Mouse (Mus musculus): Measurements from ENCODE around the gene Crlf1. TPM values are rescaled to one million over a fixed set of nuclear protein-coding genes. Genes with fewer than 3 reads are reported as not detected.

Gene Crlf1
- polyA plus RNA-seq, 1 experiment from 2014 or later, result 98.7 TPM

DNA sequence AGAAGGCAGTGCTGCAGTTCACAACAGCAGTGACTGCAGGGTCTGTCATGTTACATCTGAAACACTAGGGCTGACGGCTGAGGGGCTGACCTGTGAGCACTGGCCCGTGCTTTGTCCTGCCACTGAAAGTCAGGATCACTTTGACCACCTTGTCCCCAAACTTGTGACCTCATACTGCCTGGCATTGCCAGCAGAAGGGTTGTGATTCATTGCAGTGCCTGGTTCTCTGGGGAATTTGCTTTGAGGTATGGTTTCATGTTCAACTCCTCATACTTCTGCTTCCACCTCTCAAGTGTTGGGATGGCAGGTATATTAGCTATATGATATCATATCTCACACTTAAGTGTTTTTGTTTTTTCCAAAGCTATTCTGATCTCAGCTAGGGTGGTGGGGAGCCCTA, 42.7 kb downstream of the Crlf1 start:
- Histone ChIP-seq H3K27me3 (replicated peaks; ENCODE audit: insufficient read depth, low read length) (no peaks in the 10 kb centered on the region), H3K4me2 (replicated peaks; ENCODE audit: low read depth, low read length) (no peak overlapping the region), H3K27ac (ENCODE audit: low read length) (no peak overlapping the region), H3K36me3 (ENCODE audit: insufficient read depth, low read length) (peaks cover 24% of the 10 kb centered on the region), H3K9me3 (ENCODE audit: low read length) (no peaks in the 10 kb centered on the region), H3K4me1 (ENCODE audit: insufficient read depth, low read depth, low read length) (peaks cover 6% of the 10 kb centered on the region; the same call in 1 of the 2 replicates), H3K9ac (replicated peaks; ENCODE audit: low read depth) (no peak overlapping the region), H3K4me3 (ENCODE audit: low read depth, low read length) (no peak overlapping the region)
- DNase-seq (ENCODE audit: low spot score), result no peak
- TF ChIP-seq EP300 (IDR thresholded peaks at IDR 0.05) (no peak), CTCF (IDR thresholded peaks at IDR 0.05) (no peak)
- 71% methylated on average over 2 of the region's 2 CpGs for WGBS
- no peak for ATAC-seq

DNA sequence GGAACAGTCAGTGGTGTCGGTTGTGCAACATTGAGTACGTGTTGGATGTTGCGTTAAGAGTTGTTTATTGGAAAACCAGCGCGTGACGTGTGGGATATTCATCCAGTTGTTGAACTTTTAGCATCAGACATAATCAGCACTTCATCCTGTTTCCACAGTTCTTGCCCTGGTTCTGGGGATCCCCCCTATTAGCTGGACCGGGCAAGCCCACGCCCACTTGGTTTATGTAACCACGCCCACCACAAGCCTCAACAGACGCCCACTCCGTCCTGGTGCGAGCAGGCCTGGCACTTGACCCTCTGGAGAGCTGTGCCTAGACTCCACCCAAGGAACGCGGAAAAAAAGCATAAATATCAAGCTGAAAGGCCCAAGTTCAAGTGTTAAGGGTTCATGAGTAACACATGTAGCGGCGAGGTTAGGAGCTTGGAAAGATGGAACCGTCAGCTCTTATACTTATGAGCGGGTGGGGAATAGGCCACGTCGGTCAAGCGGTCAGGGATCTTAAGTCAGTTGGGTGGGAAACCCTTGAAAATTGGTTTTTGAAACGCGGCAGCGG, 45.1 kb downstream of the Crlf1 start:
- ATAC-seq (peak; percentile 38), DNase-seq (ENCODE audit: low spot score) (peak; percentile 95)
- WGBS, result 8% methylated on average over 24 of the region's 24 CpGs
- peak overlapping the region; percentile 95 for H3K27ac ChIP-seq (ENCODE audit: low read length)
- peak overlapping the region; percentile 85 for H3K4me2 ChIP-seq (replicated peaks; ENCODE audit: low read depth, low read length)
- H3K9me3 ChIP-seq (ENCODE audit: low read length), result no peaks in the 10 kb centered on the region
- peaks cover 6% of the 10 kb centered on the region for H3K4me1 ChIP-seq (ENCODE audit: insufficient read depth, low read depth, low read length)
- H3K27me3 ChIP-seq (replicated peaks; ENCODE audit: insufficient read depth, low read length), result no peaks in the 10 kb centered on the region
- TF ChIP-seq EP300 (IDR thresholded peaks at IDR 0.05) (peak; percentile 64), CTCF (IDR thresholded peaks at IDR 0.05) (no peak)
- 0 out of 2 replicates have a peak, but pooled peaks cover 8% of the 10 kb centered on the region for H3K36me3 ChIP-seq (ENCODE audit: insufficient read depth, low read length)
- H3K9ac ChIP-seq (replicated peaks; ENCODE audit: low read depth), result peak overlapping the region; percentile 27
- peak overlapping the region; percentile 90 for H3K4me3 ChIP-seq (ENCODE audit: low read depth, low read length)

DNA sequence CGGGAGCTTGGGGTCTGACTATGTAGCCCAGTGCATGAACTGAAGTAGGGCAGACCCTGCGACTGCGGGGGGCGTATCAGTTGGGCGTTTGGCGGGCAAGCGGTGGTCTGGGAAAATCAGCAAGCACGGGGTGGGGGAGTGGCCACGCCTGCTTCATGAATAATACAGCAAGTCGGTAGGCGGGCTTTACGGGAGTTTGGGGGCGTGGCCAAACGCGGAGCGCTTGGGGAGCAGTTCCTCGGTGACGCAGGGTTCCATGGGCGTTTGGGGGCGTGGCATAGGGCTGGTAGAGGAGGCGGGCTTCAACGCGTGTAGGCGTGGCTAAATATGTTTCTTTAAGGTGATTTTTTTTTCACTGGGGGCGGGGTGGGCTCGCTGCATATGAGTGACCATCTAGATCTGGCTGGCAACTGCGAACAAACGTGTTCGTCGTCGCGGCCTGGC, 45.7 kb downstream of the Crlf1 start:
- Histone ChIP-seq H3K27ac (ENCODE audit: low read length) (peak overlapping the region; percentile 95), H3K9ac (replicated peaks; ENCODE audit: low read depth) (peak overlapping the region; percentile 27), H3K4me1 (ENCODE audit: insufficient read depth, low read depth, low read length) (peaks cover 11% of the 10 kb centered on the region), H3K36me3 (ENCODE audit: insufficient read depth, low read length) (0 out of 2 replicates have a peak, but pooled peaks cover 8% of the 10 kb centered on the region), H3K9me3 (ENCODE audit: low read length) (no peaks in the 10 kb centered on the region), H3K4me2 (replicated peaks; ENCODE audit: low read depth, low read length) (peak overlapping the region; percentile 85), H3K27me3 (replicated peaks; ENCODE audit: insufficient read depth, low read length) (no peaks in the 10 kb centered on the region), H3K4me3 (ENCODE audit: low read depth, low read length) (peak overlapping the region; percentile 90)
- ATAC-seq, result peak; percentile 76
- TF ChIP-seq EP300 (IDR thresholded peaks at IDR 0.05), result no peak
- no peak for TF ChIP-seq CTCF (IDR thresholded peaks at IDR 0.05)
- 1% methylated on average over 32 of the region's 32 CpGs for WGBS
- peak; percentile 99 for DNase-seq (ENCODE audit: low spot score)

DNA sequence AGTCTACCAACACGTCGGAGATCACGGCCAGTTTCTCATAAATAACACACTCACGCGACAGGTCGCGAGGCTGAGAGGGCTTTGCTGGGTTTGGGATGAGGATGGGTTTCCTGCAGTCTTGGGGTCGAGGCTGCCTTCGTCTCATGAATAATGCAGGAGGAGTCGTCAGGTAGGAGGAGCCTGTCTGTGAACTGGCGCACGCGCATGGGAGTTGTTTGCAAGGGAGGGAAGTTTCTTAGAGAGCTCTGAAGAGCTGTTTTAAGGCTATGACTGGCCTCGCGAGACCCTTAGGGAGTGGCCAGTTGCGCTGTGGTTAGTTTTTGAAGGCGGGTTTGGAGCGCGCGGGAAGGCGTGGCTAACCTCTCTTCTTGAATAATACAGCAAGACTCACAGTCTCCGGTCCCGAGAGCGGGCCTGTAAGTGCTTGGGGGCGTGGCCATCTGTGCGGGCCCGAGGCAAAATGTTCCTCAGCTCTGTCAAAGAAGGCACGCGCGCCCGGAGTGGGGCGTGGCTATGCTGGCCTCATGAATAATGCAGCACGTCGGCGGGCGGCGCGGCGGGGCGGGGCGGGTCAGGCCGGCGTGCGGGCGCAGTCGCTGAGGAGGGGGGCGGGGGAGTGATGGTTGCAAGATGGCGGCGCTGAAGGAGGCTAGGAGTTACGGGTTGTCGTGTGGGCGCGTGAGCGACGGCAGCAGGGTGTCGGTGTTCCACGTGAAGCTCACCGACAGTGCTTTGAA, 46.3 kb downstream of the Crlf1 start, which contains the start of gene Ell:
TSS of gene Ell (plus strand) at position 381 of the 737 bp plus-strand sequence.
- peak within 1 kb of the TSS; percentile 95 for H3K27ac ChIP-seq (ENCODE audit: low read length)
- DNase-seq (ENCODE audit: low spot score) (peak; percentile 100), ATAC-seq (peak; percentile 86)
- 0 out of 2 replicates have a peak, but pooled peaks cover 8% of the 10 kb centered on the region for H3K36me3 ChIP-seq (ENCODE audit: insufficient read depth, low read length)
- H3K27me3 ChIP-seq (replicated peaks; ENCODE audit: insufficient read depth, low read length), result no peaks in the 10 kb centered on the region
- peak within 1 kb of the TSS; percentile 87 for H3K9ac ChIP-seq (replicated peaks; ENCODE audit: low read depth)
- peak within 1 kb of the TSS; percentile 85 for H3K4me2 ChIP-seq (replicated peaks; ENCODE audit: low read depth, low read length)
- WGBS, result 2% methylated on average over 55 of the region's 58 CpGs
- no peak for TF ChIP-seq EP300 (IDR thresholded peaks at IDR 0.05)
- TF ChIP-seq CTCF (IDR thresholded peaks at IDR 0.05), result no peak
- H3K4me1 ChIP-seq (ENCODE audit: insufficient read depth, low read depth, low read length), result peaks cover 17% of the 10 kb centered on the region
- peak within 1 kb of the TSS; percentile 90 for H3K4me3 ChIP-seq (ENCODE audit: low read depth, low read length)
- no peaks in the 10 kb centered on the region for H3K9me3 ChIP-seq (ENCODE audit: low read length)

DNA sequence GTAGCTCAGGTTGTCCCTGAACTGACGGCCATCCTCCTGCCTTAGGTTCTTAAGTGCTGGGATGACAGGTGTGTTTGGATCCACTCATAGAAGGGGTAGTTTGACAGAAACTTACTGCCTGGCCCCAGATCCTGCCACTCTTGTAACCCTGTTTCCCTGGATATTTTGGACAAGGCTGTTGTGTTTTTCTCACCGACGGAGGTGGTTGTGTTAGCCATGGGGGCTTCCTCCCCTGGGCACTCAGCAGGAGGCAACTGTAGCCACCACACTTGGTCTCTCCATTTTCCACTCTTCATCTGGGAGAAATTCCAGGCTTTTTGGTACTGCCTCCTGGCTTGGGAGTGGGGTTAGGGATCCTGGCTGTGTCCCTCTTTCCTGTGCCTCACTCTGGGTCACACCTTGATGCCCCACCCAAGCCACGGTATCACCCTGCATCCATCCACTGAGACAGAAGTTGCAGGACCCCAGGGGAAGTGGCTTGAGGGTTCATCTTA, 47.1 kb downstream of the Crlf1 start:
- peak overlapping the region; percentile 90 for H3K4me3 ChIP-seq (ENCODE audit: low read depth, low read length)
- 0% methylated on average over 4 of the region's 4 CpGs for WGBS
- peak overlapping the region; percentile 95 for H3K27ac ChIP-seq (ENCODE audit: low read length)
- DNase-seq (ENCODE audit: low spot score), result no peak
- 0 out of 2 replicates have a peak, but pooled peaks cover 8% of the 10 kb centered on the region for H3K36me3 ChIP-seq (ENCODE audit: insufficient read depth, low read length)
- no peaks in the 10 kb centered on the region for H3K9me3 ChIP-seq (ENCODE audit: low read length)
- H3K9ac ChIP-seq (replicated peaks; ENCODE audit: low read depth), result peak overlapping the region; percentile 87
- H3K27me3 ChIP-seq (replicated peaks; ENCODE audit: insufficient read depth, low read length), result no peaks in the 10 kb centered on the region
- no peak for TF ChIP-seq EP300 (IDR thresholded peaks at IDR 0.05)
- TF ChIP-seq CTCF (IDR thresholded peaks at IDR 0.05), result no peak
- no peak for ATAC-seq
- H3K4me1 ChIP-seq (ENCODE audit: insufficient read depth, low read depth, low read length), result peaks cover 22% of the 10 kb centered on the region
- peak overlapping the region; percentile 85 for H3K4me2 ChIP-seq (replicated peaks; ENCODE audit: low read depth, low read length)

DNA sequence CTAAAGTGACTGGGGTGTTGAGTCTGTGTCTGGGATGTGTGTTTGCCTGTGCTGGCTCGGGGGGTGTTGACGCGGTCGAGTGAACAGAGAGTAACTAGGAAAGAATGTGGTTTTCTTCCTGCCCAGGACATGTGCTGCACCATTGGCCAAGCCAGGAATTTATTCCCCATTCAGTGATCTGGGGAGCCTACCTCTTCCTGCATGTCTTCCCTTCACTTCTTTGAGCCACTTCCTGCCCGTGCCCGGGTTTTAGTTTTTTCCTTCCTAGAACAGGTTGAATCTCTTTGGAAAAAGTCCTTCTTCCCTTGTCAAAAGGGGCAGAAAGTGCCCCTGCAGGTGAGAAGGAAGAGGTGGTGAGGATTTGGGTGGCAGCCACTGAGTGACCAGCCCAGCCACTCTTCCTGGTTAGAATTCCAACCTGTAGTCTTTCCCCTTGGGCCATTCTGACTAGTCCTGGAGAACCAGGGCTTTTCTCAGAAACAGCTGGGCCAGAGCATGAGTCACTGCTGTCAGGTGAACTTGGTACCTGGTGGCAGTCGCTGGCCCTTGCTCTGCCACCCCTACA, 47.6 kb downstream of the Crlf1 start:
- 0 out of 2 replicates have a peak, but pooled peaks cover 8% of the 10 kb centered on the region for H3K36me3 ChIP-seq (ENCODE audit: insufficient read depth, low read length)
- ATAC-seq (no peak), DNase-seq (ENCODE audit: low spot score) (peak; percentile 78)
- H3K9ac ChIP-seq (replicated peaks; ENCODE audit: low read depth), result peak overlapping the region; percentile 87
- TF ChIP-seq CTCF (IDR thresholded peaks at IDR 0.05) (no peak), EP300 (IDR thresholded peaks at IDR 0.05) (no peak; the same call in 1 of the 2 replicates)
- H3K4me3 ChIP-seq (ENCODE audit: low read depth, low read length), result peak overlapping the region; percentile 90
- peaks cover 22% of the 10 kb centered on the region for H3K4me1 ChIP-seq (ENCODE audit: insufficient read depth, low read depth, low read length)
- peak overlapping the region; percentile 95 for H3K27ac ChIP-seq (ENCODE audit: low read length)
- H3K9me3 ChIP-seq (ENCODE audit: low read length), result no peaks in the 10 kb centered on the region
- H3K4me2 ChIP-seq (replicated peaks; ENCODE audit: low read depth, low read length), result peak overlapping the region; percentile 85
- 15% methylated on average over 7 of the region's 7 CpGs for WGBS
- H3K27me3 ChIP-seq (replicated peaks; ENCODE audit: insufficient read depth, low read length), result no peaks in the 10 kb centered on the region

All from lung, postnatal 0 days (tissue).